In genomic region chr1:86632732-86633380, GRCm38 (mm10) we compare ENCODE assay signal across 12 mouse cellular contexts. TPM values are rescaled to one million over a fixed set of nuclear protein-coding genes. Genes with fewer than 3 reads are reported as not detected.
DNase-seq lines count a peak whose midpoint lies in the region; ATAC-seq and TF ChIP-seq lines count a peak whose summit lies in the region.
"Had no signal": no experiment of that assay in that cellular context is flagged by ENCODE, and none has a peak within 500 bp of the region (broad histone marks: within the 10 kb centered on the region; RNA-seq: fewer than 3 reads in every experiment).

No protein-coding gene starts in this region.

- no peak for DNase-seq in hindbrain, embryonic 10.5 days (ENCODE audit: low spot score)
- peak; percentile 36 for DNase-seq in MN1 (ENCODE audit: low spot score)
- DNase-seq in embryonic facial prominence, embryonic 14.5 days (ENCODE audit: low spot score) = peak; percentile 73
- DNase-seq in right cerebral cortex, adult 18-20 months = no peak
- DNase-seq in spleen, adult 12 weeks (ENCODE audit: low spot score) = no peak
- DNase-seq: adrenal gland, postnatal 10 days; cerebellum, adult 18-20 months; retina, postnatal 1 day had no signal

- H3K4me1 ChIP-seq in hindbrain, embryonic 16.5 days (ENCODE audit: control insufficient read depth, insufficient read depth, low read depth, low read length) = peaks cover 9% of the 10 kb centered on the region; the same call in 1 of the 2 replicates
- peaks cover 15% of the 10 kb centered on the region for H3K4me1 ChIP-seq in hindbrain, embryonic 10.5 days (replicated peaks)
- H3K4me1 ChIP-seq in embryonic facial prominence, embryonic 14.5 days (ENCODE audit: control insufficient read depth, insufficient read depth, low read length) = no peaks in the 10 kb centered on the region

- H3K27ac ChIP-seq in hindbrain, embryonic 16.5 days (ENCODE audit: low read depth, low read length) = 0 out of 2 replicates have a peak overlapping the region, but pooled peaks have one; percentile 56
- no peak overlapping the region for H3K27ac ChIP-seq in hindbrain, embryonic 10.5 days
- 0 out of 2 replicates have a peak overlapping the region, but pooled peaks have one; percentile 15 for H3K27ac ChIP-seq in embryonic facial prominence, embryonic 14.5 days (replicated peaks; ENCODE audit: low read depth, low read length)

- no peak overlapping the region for H3ac ChIP-seq in myocyte (ENCODE audit: control insufficient read depth, insufficient read length)

- 58% methylated on average over 6 of the region's 6 CpGs for WGBS in hindbrain, embryonic 16.5 days
- 72% methylated on average over 6 of the region's 6 CpGs for WGBS in hindbrain, embryonic 10.5 days
- 42% methylated on average over 6 of the region's 6 CpGs for WGBS in embryonic facial prominence, embryonic 14.5 days

- H3K27me3 ChIP-seq in hindbrain, embryonic 16.5 days (replicated peaks; ENCODE audit: control insufficient read depth, insufficient read depth, low read length) = no peaks in the 10 kb centered on the region
- H3K27me3 ChIP-seq in hindbrain, embryonic 10.5 days (ENCODE audit: insufficient read depth, poor library complexity, severe bottlenecking) = no peaks in the 10 kb centered on the region
- no peaks in the 10 kb centered on the region for H3K27me3 ChIP-seq in embryonic facial prominence, embryonic 14.5 days (replicated peaks; ENCODE audit: control insufficient read depth, insufficient read depth, low read length)
- H3K27me3 ChIP-seq in myocyte (ENCODE audit: control insufficient read depth, insufficient read depth, insufficient read length) = no peaks in the 10 kb centered on the region

- no peaks in the 10 kb centered on the region for H3K79me2 ChIP-seq in myocyte (ENCODE audit: control insufficient read depth, insufficient read depth)

- no peak overlapping the region for H3K9ac ChIP-seq in hindbrain, embryonic 16.5 days (ENCODE audit: low read depth, low read length)
- no peak overlapping the region for H3K9ac ChIP-seq in embryonic facial prominence, embryonic 14.5 days (ENCODE audit: low read depth, low read length)

- H3K4me3 ChIP-seq in hindbrain, embryonic 16.5 days (ENCODE audit: low read length) = no peak overlapping the region
- H3K4me3 ChIP-seq in hindbrain, embryonic 10.5 days = no peak overlapping the region
- no peak overlapping the region for H3K4me3 ChIP-seq in embryonic facial prominence, embryonic 14.5 days (ENCODE audit: low read depth, low read length)
- no peak overlapping the region for H3K4me3 ChIP-seq in myocyte
- H3K4me3 ChIP-seq: erythroblast, embryonic 14.5 days had no signal

- H3K4me2 ChIP-seq in hindbrain, embryonic 16.5 days (ENCODE audit: low read length) = no peak overlapping the region
- H3K4me2 ChIP-seq in embryonic facial prominence, embryonic 14.5 days (ENCODE audit: low read depth, low read length) = no peak overlapping the region
- H3K4me2 ChIP-seq in myocyte (ENCODE audit: low read depth) = peak overlapping the region; percentile 30
- H3K4me2 ChIP-seq: heart, embryonic 11.5 days had no signal

- TF ChIP-seq POLR2A in myocyte (IDR thresholded peaks at IDR 0.05; ENCODE audit: insufficient read length, low read depth) = no peak

- no peaks in the 10 kb centered on the region for H3K36me3 ChIP-seq in hindbrain, embryonic 16.5 days (ENCODE audit: control insufficient read depth, insufficient read depth, low read length)
- H3K36me3 ChIP-seq in hindbrain, embryonic 10.5 days = no peaks in the 10 kb centered on the region
- no peaks in the 10 kb centered on the region for H3K36me3 ChIP-seq in embryonic facial prominence, embryonic 14.5 days (ENCODE audit: control insufficient read depth, insufficient read depth, low read length)
- no peaks in the 10 kb centered on the region for H3K36me3 ChIP-seq in myocyte (ENCODE audit: control insufficient read depth, insufficient read depth)

- H3K9me3 ChIP-seq in hindbrain, embryonic 16.5 days (ENCODE audit: control insufficient read depth, low read length) = no peaks in the 10 kb centered on the region
- H3K9me3 ChIP-seq in hindbrain, embryonic 10.5 days = no peaks in the 10 kb centered on the region
- no peaks in the 10 kb centered on the region for H3K9me3 ChIP-seq in embryonic facial prominence, embryonic 14.5 days (ENCODE audit: control insufficient read depth, low read length)

- ATAC-seq in hindbrain, embryonic 16.5 days = no peak
- ATAC-seq in embryonic facial prominence, embryonic 14.5 days (ENCODE audit: low read depth) = no peak

TF ChIP-seq in myocyte, 11 proteins besides CTCF, POLR2A, EP300 and RAD21:
- TF ChIP-seq MAX (IDR thresholded peaks at IDR 0.05; ENCODE audit: low read depth) = no peak

RNA-seq across cellular contexts. Expression of gene Nppc, which starts 37.5 kb away (rescaled TPM):
- polyA plus RNA-seq in hindbrain, embryonic 16.5 days (2015; fragmentation: Nextera tagmentation; extraction: Ambion mirVana) = 20.1 and 26.6 TPM in 2 replicates
- 12.9 and 19.8 TPM in 2 replicates for polyA plus RNA-seq in hindbrain, embryonic 10.5 days (2016; fragmentation: Nextera tagmentation; extraction: Ambion mirVana)
- 7.4 and 10.5 TPM in 2 replicates for polyA plus RNA-seq in embryonic facial prominence, embryonic 14.5 days (2014; fragmentation: Nextera tagmentation; extraction: Ambion mirVana)
- 0.14 TPM for polyA plus RNA-seq in myocyte (2012; fragmentation: generic; extraction: Trizol)
- polyA plus RNA-seq: erythroblast, embryonic 14.5 days had no signal

RNA-seq across cellular contexts. Expression of gene Cops7b, which starts 50.2 kb away (rescaled TPM):
- 57.1 and 62.5 TPM in 2 replicates for polyA plus RNA-seq in hindbrain, embryonic 16.5 days (2015; fragmentation: Nextera tagmentation; extraction: Ambion mirVana)
- 76.2 and 82.4 TPM in 2 replicates for polyA plus RNA-seq in hindbrain, embryonic 10.5 days (2016; fragmentation: Nextera tagmentation; extraction: Ambion mirVana)
- 31.3 and 34.9 TPM in 2 replicates for polyA plus RNA-seq in embryonic facial prominence, embryonic 14.5 days (2014; fragmentation: Nextera tagmentation; extraction: Ambion mirVana)
- 20.4 TPM for polyA plus RNA-seq in myocyte (2012; fragmentation: generic; extraction: Trizol)

RNA-seq across cellular contexts. Expression of gene Pde6d, which starts 50.4 kb away (rescaled TPM):
- polyA plus RNA-seq in hindbrain, embryonic 16.5 days (2015; fragmentation: Nextera tagmentation; extraction: Ambion mirVana) = 103 and 113 TPM in 2 replicates
- polyA plus RNA-seq in hindbrain, embryonic 10.5 days (2016; fragmentation: Nextera tagmentation; extraction: Ambion mirVana) = 75.1 and 87.1 TPM in 2 replicates
- polyA plus RNA-seq in embryonic facial prominence, embryonic 14.5 days (2014; fragmentation: Nextera tagmentation; extraction: Ambion mirVana) = 55.8 and 59.2 TPM in 2 replicates
- 50.0 TPM for polyA plus RNA-seq in myocyte (2012; fragmentation: generic; extraction: Trizol)

Comparison
In these comparisons a context has a peak if more than half of its experiments do, and no peak if none do; other contexts are left out.
1. DNase-seq: peak in MN1 (single experiment) and embryonic facial prominence, embryonic 14.5 days (single experiment); none in hindbrain, embryonic 10.5 days (single experiment), right cerebral cortex, adult 18-20 months (single experiment) and spleen, adult 12 weeks (single experiment).